Mouse (Mus musculus) embryonic stem cell, embryonic (primary cell): ENCODE measurements around the gene Baz2b.
"Not testable (repeated sequence)": the region's sequence is repeated elsewhere in the genome, so short reads cannot be mapped to it uniquely, and the experiment has no call there.

ENCODE experiments used
- CTCF ChIA-PET, 4 experiments: fragments of 300-600 bp in 2 of 4; fragments of 350-600 bp in 2 of 4; sonication (Branson Sonifier 250); formaldehyde crosslinking; loops; one replicate each; lab custom pipeline; 2022; ENCODE audit warnings: inconsistent platforms in 2 of 4; lab: Charles Lee
- POLR2A ChIA-PET, 4 experiments: fragments of 300-600 bp in 2 of 4; fragments of 350-600 bp in 2 of 4; sonication (Branson Sonifier 250); formaldehyde crosslinking; loops; one replicate each; lab custom pipeline; 2022; ENCODE audit warnings: antibody characterized with exemption in 4 of 4, inconsistent platforms in 1 of 4; lab: Charles Lee

The Baz2b gene

DNA sequence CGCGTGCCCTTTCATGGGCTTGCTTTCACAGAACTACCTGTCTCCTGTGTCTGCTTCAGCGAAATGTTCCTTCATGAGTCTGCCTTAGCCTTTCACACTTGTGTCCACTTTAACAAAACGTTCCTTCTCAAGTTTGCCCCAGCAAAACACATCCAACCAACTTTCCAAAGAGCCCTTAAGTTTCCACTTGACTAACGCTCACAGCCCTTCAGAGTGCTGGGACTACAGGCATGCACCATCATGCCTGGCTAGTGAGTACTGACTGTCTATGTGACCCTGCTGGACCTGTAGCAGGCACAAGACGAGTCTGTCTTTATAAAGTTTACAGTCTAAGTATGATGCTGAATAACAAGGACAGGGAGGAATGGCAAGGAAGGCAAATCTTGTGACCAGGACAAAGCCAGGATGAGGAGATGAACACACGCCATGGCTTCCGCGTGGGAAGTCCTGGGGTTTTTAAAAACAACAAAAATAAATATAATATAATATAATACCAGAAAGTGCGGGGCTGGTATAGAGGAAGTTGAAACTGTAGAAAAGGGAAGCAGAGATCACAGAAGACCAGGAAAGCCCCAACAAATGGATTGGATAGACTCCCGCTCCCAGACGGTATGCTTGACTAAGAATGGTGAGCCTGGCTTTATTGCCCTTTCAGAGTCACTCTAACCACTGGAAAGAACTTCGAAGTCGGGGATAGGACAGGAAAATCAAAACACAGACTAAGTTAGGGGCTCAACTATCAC is 120.7 kb downstream of the Baz2b start:
- POLR2A ChIA-PET = interaction anchor here (0.7 to 6.7 kb wide), 10 partner anchors 11 to 52 kb away, joined by 3 to 43 read pairs (median 4); no protein-coding TSS in a partner anchor
- CTCF ChIA-PET = interaction anchor here in 3 of 4 experiments (0.6 to 1.1 kb wide), 3 partner anchors 12 to 23 kb away, joined by 3 to 7 read pairs (median 3); no protein-coding TSS in a partner anchor

DNA sequence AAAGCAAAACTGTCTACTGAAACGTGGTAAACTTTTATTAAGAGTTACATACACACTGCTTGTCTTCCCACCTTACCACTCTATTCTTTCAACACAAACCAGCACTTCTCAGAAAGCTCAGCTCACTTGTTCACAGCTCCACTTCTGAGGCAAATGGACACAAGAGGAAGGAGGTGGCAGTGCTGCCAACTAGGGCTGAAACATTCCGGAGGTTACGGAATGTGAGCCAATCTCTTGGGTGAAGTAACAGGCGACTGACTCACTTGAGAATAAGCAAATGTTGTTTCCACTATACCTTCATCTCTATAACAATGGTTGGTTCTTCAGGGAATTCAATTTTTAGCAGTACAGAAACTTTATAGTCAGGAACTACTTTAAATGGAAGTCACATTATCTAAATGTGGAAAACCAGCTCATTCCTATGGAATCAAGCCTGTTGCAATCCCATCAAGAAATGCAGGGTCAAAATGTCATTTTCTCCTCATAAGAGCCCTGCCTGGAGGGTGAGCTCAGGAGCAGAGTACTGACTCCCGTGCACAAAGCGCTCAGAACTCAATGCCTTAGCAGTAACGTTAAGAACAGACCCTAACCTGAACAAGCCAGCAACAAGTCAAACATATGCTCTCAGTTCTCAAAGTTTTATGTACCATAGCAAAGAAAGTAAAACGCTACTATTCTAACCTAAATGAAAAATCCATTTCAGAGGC is 123.3 kb downstream of the Baz2b start:
- CTCF ChIA-PET = interaction anchor here in 1 of 4 experiments (0.7 kb wide), 1 partner anchor 401 kb away, joined by 3 read pairs; no protein-coding TSS in a partner anchor
- POLR2A ChIA-PET = interaction anchor here in 3 of 4 experiments (1.0 to 6.7 kb wide), 7 partner anchors 9 to 123 kb away, joined by 3 to 43 read pairs (median 5); partner anchors contain the start of genes Baz2b (in 1 of the 3) and March7 (in 1 of the 3)

DNA sequence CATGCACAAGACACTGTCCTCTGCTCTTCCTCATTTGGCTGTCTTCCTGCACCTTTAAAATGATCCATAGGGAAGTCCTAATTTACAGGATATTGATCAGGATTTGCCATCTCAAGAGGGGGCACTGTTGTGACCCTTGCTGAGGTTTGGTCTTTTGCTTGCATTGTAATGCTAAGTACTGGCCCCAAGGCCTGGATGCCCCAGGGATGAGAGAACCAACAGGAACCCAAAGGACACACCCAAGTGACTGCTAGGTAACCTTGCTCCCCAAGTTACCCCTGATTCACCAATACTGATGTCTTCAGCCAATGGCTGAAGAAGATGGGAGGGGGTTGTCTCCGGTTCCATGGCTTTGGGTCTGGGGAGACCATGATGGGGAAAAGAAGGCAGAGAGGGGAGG is 124.8 kb downstream of the Baz2b start:
- CTCF ChIA-PET = no interaction called here
- POLR2A ChIA-PET = interaction anchor here in 3 of 4 experiments (0.6 to 6.7 kb wide), 7 partner anchors 21 to 319 kb away, joined by 3 to 43 read pairs (median 4); no protein-coding TSS in a partner anchor

DNA sequence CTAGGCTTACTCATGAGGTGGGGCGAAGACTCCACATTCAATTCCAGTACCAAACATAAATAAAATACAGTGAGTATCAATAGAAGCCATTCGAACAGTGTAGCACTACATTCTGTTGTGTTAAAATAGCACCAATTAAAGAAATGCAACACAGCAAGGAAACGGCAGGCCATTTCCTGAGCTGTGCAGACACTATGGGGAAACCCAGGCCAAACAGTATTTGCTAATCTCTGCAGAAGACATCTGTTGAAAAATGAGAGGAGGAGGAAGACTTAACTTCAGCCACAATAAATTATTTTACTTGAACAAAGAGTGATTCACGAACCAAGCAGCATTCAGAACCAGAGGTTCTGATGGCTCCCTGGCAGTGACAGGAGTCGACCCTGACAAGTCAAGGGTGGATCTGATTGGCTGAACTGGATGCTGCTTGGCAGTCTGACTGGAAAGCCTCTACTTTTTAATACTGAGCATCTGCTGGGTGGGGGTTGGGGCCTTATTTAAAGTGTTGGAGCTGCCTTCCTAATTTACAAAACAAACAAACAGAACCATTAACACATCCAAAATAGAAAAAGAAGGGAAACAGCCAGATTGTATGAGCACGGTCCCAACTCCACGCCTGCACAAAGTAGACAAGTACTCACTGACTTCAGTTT is 126.5 kb downstream of the Baz2b start:
- POLR2A ChIA-PET = interaction anchor here in 3 of 4 experiments (0.9 to 6.7 kb wide), 9 partner anchors 11 to 50 kb away, joined by 3 to 43 read pairs (median 4); no protein-coding TSS in a partner anchor
- CTCF ChIA-PET = no interaction called here

DNA sequence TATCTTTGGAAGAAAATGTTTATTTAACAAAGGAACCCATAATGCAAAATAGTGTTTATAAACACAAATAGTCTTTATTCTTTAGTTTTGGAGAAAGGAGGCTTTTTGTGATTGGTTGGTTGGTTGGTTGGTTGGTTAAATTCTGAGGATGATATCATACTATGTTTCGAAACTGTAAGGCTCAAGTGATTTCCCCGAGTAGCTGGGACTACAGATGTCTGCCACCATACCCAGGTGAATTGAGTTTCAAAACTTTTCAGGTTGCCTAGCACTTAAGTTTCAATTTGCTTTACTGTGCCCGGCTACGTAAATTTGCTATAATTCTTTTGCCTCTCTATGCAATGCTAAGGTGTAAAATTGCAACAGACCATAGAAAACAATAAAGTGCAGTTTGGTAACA is 127.4 kb downstream of the Baz2b start:
- CTCF ChIA-PET = no interaction called here
- POLR2A ChIA-PET = interaction anchor here in 2 of 4 experiments (1.3 to 6.7 kb wide), 3 partner anchors 31 to 58 kb away, joined by 3 to 43 read pairs (median 4); no protein-coding TSS in a partner anchor

DNA sequence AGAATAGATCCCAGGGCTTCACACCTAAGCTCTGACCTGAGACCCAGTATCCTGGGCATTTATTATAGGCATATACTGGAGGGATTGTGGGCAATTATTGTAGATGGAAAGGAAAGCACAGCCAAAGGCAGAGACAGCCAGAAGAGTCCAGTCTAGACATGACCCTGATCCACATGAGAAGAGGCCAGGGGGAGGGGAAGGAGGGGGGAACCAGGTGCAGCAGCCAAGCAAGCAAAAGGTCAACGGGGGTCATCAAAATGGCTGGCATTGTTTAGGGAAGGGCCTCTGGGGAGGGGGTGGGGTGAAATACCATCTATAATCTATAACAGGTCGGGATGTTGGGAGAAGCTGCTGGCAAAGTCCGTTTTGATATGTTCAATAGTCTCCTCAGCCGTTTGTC is 128.8 kb downstream of the Baz2b start:
- ChIA-PET CTCF (no interaction called here), POLR2A (interaction anchor here in 2 of 4 experiments (0.5 to 5.7 kb wide), 7 partner anchors 9 to 134 kb away, joined by 3 to 36 read pairs (median 4); no protein-coding TSS in a partner anchor)

DNA sequence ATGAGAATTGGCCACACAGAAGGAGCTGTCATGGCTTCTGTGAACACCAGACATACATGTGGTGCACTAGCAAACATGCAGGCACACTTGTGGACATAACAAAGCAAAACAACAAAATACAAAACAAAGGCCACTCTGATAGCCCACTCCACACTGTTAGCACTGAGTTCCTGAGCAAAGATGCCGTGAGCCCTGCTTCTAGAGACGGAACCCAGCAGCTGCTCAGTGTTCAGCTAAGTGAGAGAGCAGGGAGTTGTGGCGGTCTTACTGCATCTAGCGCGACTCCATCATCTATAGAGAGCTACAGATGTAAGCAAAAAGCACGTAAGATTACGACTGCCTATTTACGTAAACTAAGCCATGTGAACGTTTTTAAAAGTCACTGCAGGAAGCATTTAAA is 132.0 kb downstream of the Baz2b start:
- ChIA-PET POLR2A (interaction anchor here in 3 of 4 experiments (0.6 to 5.7 kb wide), 11 partner anchors 8 to 306 kb away, joined by 3 to 36 read pairs (median 7); partner anchors contain the start of gene Ly75 (in 1 of the 3)), CTCF (interaction anchor here in 2 of 4 experiments (0.6 to 1.2 kb wide), 3 partner anchors 12 to 27 kb away, joined by 3 read pairs; no protein-coding TSS in a partner anchor)

DNA sequence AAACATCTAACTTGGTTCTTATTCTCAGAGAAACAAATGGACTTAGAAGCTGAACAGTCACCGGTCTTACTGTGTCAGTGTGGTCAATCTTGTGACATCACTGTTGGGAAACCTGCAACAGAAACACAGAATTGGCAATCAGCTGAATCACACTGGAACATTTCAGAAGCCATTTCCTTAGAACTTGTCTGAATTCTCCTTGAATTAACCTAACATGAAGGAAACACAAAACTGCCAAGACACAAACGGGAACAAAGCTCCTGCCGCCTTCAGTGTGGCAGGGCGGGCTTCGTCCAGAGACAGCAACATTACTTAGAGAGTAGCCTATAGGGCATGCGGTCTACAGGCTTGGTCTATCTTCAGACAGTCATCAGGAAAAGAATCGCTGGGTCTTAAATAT is 132.8 kb downstream of the Baz2b start:
- ChIA-PET POLR2A (interaction anchor here in 3 of 4 experiments (0.6 to 5.7 kb wide), 9 partner anchors 10 to 306 kb away, joined by 3 to 36 read pairs (median 6); partner anchors contain the start of gene Ly75 (in 2 of the 3)), CTCF (interaction anchor here in 1 of 4 experiments (1.0 to 1.2 kb wide), 2 partner anchors 13 to 26 kb away, joined by 3 read pairs; no protein-coding TSS in a partner anchor)

DNA sequence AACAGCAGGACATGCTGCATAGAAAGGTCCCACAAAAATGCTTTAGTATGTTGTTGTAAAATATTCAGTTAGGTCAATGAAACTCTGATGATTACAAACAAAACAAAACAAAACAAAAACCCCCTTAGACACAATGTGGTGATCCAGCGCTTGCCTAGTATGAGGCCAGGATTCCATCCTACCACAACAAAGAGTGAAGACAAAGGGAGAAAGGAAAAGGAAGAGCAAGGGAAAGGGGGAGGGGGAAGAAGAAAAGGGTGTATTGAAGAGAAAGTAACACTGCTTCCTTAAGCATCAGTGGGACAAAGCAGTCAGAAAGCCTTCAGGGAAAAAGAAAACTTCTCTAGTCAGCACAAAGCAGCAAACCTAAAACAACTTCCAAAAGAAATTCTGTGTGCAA is 133.6 kb downstream of the Baz2b start:
- CTCF ChIA-PET = no interaction called here
- POLR2A ChIA-PET = interaction anchor here in 3 of 4 experiments (0.8 to 5.7 kb wide), 5 partner anchors 14 to 308 kb away, joined by 3 to 36 read pairs (median 4); no protein-coding TSS in a partner anchor

DNA sequence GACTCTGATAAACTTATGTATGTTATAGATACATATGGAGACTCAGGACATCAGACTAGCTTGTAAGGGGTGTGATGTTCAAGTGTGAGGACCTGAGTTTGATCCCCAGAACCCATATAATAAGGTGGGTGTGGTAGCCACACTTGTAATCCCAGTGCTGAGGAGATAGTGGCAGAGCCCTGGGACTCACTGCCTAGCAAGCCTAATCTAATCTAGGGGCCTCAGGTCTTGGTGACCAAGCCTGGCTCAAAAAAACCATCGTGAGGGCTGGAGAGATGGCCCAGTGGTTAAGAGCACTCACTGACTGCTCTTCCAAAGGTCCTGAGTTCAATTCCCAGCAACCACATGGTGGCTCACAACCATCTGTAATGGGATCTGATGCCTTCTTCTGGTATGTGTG is 135.8 kb downstream of the Baz2b start:
- CTCF ChIA-PET = not testable (repeated sequence)
- POLR2A ChIA-PET = interaction anchor here in 1 of 4 experiments (2.9 kb wide), 1 partner anchor 23 kb away, joined by 11 read pairs; no protein-coding TSS in a partner anchor

DNA sequence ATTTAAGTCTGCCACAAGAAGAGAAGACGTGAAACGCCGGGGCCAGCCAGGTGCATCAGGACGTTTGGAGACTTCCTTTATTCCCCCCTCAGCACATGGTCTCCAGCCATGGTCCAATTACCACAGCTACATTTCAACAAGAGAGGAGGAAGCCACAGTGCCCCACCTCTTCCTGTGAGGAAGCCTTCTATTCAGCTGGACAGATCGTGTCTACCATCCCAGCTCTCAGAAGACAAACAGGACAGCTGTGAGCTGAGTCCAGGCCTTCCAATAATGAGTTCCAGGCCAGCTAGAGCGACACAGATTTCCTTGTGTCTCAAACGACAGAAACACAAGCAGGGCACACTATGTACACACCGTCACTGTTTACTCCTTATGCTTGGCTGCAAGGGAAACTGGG is 137.8 kb downstream of the Baz2b start:
- CTCF ChIA-PET = no interaction called here
- POLR2A ChIA-PET = interaction anchor here (0.5 to 2.9 kb wide), 19 partner anchors 9 to 670 kb away, joined by 3 to 11 read pairs (median 3); no protein-coding TSS in a partner anchor

DNA sequence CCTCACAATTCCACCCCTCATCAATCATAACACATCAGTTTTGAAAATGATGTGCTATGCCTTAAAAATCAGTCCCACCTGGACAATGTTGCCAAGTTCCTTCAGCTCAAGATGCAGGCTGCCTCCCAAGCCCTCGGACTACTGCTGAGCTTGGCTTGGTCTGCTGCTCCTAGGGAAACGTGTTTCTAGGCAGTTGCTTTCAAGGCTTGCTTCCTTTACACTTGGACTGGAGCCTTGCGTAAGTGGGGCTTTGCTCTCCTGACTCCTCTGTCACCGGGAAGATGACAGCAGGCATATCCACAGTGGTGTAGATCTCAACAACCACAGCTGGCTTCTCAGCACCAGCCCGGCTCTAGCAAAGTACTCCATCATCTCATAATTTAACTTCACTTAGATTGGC is 138.7 kb downstream of the Baz2b start:
- ChIA-PET POLR2A (interaction anchor here in 2 of 4 experiments (0.7 to 2.9 kb wide), 14 partner anchors 8 to 840 kb away, joined by 3 to 11 read pairs (median 4); no protein-coding TSS in a partner anchor), CTCF (interaction anchor here in 1 of 4 experiments (0.7 kb wide), 1 partner anchor 301 kb away, joined by 3 read pairs; no protein-coding TSS in a partner anchor)

DNA sequence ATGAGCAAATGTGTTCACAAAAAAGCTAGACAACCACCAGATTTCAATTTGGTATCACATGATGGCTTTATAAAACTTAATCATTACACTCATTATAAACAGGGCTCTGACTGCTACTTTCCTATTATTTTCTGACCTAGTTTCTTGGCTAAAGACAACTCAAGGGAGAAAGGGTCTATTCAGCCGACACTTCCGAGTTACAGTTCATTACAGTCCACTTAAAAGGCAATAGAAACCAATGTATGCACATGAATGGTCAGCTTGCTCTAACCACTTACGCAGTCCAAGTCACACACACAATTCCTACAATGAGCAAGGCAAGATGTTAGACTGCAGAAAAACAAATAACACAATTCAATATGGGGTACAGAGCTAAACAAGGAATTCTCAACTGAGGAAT is 141.2 kb downstream of the Baz2b start:
- ChIA-PET CTCF (no interaction called here), POLR2A (interaction anchor here in 2 of 4 experiments (1.2 to 4.5 kb wide), 3 partner anchors 10 to 18 kb away, joined by 3 to 21 read pairs (median 3); no protein-coding TSS in a partner anchor)

DNA sequence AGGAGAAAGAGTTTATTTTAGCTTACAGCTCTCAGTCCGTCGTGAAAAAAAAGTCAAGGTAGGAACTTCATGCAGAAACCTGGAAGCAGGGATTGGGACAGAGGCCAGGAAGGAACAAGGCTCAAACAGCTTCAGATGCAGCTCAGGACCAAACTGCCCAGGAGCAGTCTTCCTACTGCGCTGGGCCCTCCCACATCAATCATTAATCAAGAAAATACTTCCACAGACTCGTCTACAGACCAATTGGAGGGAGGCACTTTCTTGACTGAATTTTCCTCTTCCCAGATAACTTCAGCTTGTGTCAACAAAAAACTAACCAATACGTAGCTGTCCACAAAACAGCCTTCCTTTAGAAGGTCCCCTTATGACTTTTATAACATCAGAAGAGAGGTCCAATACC is 144.2 kb downstream of the Baz2b start:
- CTCF ChIA-PET = interaction anchor here in 1 of 4 experiments (0.6 kb wide), 2 partner anchors 8 to 23 kb away, joined by 3 read pairs; no protein-coding TSS in a partner anchor
- POLR2A ChIA-PET = interaction anchor here in 2 of 4 experiments (1.2 to 4.6 kb wide), 6 partner anchors 10 to 44 kb away, joined by 3 to 21 read pairs (median 6); no protein-coding TSS in a partner anchor

DNA sequence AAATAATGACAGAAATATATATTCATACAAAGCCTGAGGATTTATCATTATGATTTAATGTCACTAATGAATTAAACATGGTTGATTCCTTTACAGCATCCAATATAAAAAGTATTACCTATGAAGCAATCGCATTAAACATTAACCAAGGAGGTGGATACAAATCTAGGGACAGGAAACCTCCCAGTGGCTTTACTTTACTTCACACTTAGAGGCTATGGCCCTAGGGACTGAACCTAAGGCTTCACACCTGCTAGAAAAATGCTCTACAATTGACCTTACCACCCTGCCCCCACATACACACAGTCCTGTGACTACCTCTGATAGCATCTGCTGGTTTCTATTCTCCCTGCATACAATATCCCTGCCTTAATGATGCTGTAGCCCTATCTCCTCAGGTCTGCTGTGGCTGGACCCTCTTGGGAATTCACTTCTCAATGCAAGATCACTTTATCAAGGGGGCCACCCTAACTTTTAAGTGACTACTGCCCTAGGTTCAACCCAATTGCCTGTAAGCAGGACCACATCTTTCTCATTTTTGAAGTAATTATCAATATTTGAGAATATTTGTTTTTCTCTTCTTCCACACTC is 149.4 kb downstream of the Baz2b start:
- CTCF ChIA-PET = no interaction called here
- POLR2A ChIA-PET = interaction anchor here in 2 of 4 experiments (1.2 to 1.8 kb wide), 3 partner anchors 10 to 23 kb away, joined by 3 to 7 read pairs (median 4); no protein-coding TSS in a partner anchor

DNA sequence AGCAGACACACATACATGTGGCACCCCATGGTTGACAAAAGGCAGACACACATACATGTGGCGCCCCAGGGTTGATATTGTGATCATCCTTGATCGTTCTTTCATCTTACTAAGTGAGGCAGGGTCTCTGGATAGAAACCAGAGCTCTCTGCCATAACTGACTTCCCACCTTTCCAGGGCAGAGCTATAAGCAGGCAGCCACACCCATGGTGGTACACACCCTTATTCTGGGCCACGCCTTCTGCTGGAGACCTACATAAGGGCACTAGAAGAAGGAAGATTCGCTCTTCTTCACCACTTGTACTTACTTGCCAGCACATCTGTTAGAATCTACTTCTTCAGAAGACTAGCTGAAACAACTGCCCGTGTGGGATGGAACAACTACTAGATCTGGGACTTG is 150.3 kb downstream of the Baz2b start:
- POLR2A ChIA-PET = interaction anchor here in 2 of 4 experiments (0.8 to 1.8 kb wide), 5 partner anchors 8 to 38 kb away, joined by 3 to 7 read pairs (median 4); no protein-coding TSS in a partner anchor
- CTCF ChIA-PET = interaction anchor here in 1 of 4 experiments (0.6 kb wide), 1 partner anchor 31 kb away, joined by 3 read pairs; no protein-coding TSS in a partner anchor

DNA sequence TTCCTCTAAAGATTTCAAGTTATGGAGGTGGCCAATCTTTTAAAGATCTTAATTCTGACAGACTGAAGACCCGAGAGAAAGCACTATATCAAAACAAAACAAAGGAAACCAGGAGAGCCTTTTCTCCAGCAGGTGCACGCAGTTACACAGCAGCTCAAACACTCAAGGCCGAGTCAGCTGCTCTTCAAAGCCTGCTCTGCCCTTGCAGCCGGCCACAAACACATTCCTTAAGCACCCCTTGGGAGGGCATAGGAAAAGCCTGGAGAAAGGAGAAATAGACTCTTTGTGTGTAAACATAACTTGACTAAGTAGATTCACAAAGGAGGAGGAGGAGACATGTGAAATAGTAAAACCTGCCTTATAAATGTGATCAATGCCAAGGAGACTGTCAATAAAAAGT is 153.6 kb downstream of the Baz2b start:
- POLR2A ChIA-PET = interaction anchor here in 2 of 4 experiments (0.8 to 1.3 kb wide), 3 partner anchors 9 to 355 kb away, joined by 3 read pairs; no protein-coding TSS in a partner anchor
- CTCF ChIA-PET = interaction anchor here in 2 of 4 experiments (0.6 kb wide), 3 partner anchors 78 to 491 kb away, joined by 3 to 6 read pairs (median 3); no protein-coding TSS in a partner anchor
